Mouse (Mus musculus): ENCODE data around the gene Esd. TPM values are rescaled to one million over a fixed set of nuclear protein-coding genes. Genes with fewer than 3 reads are reported as not detected.
A peak's percentile ranks its signal among the peaks of the same experiment; 100 is the strongest.

Gene Esd
- polyA plus RNA-seq, 1 experiment from 2014 or later: 245 TPM

- H3K4me2 ChIP-seq (ENCODE audit: low read length): no peak overlapping the region
- no peak for DNase-seq
- 90% methylated on average over 3 of the region's 3 CpGs for WGBS
- H3K4me1 ChIP-seq (ENCODE audit: control insufficient read depth, insufficient read depth, low read length): peaks cover 12% of the 10 kb centered on the region; the same call in 1 of the 2 replicates
- H3K36me3 ChIP-seq (ENCODE audit: control insufficient read depth, insufficient read depth, low read length): peaks cover 23% of the 10 kb centered on the region
- no peaks in the 10 kb centered on the region for H3K9me3 ChIP-seq (ENCODE audit: control insufficient read depth, low read length)
- H3K27ac ChIP-seq (replicated peaks; ENCODE audit: low read depth, low read length): no peak overlapping the region
- H3K9ac ChIP-seq (replicated peaks; ENCODE audit: low read length): no peak overlapping the region
- H3K4me3 ChIP-seq (replicated peaks; ENCODE audit: low read depth, low read length): no peak overlapping the region
- no peak for ATAC-seq (ENCODE audit: low FRiP score, low TSS enrichment)
- no peaks in the 10 kb centered on the region for H3K27me3 ChIP-seq (ENCODE audit: control insufficient read depth, insufficient read depth, low read length)
These were observed 55.6 kb downstream of the Esd start for GRCm38 (mm10) chr14:74787717-74788116.

GRCm38 (mm10) chr14:74788766-74789165, 56.7 kb downstream of the Esd start:
- Histone ChIP-seq H3K4me3 (replicated peaks; ENCODE audit: low read depth, low read length) (no peak overlapping the region), H3K9ac (replicated peaks; ENCODE audit: low read length) (no peak overlapping the region), H3K27me3 (ENCODE audit: control insufficient read depth, insufficient read depth, low read length) (no peaks in the 10 kb centered on the region), H3K36me3 (ENCODE audit: control insufficient read depth, insufficient read depth, low read length) (peaks cover 22% of the 10 kb centered on the region), H3K27ac (replicated peaks; ENCODE audit: low read depth, low read length) (no peak overlapping the region), H3K4me2 (ENCODE audit: low read length) (no peak overlapping the region), H3K9me3 (ENCODE audit: control insufficient read depth, low read length) (no peaks in the 10 kb centered on the region), H3K4me1 (ENCODE audit: control insufficient read depth, insufficient read depth, low read length) (peaks cover 12% of the 10 kb centered on the region; the same call in 1 of the 2 replicates)
- peak; percentile 41 for DNase-seq
- 87% methylated on average over 8 of the region's 8 CpGs for WGBS
- ATAC-seq (ENCODE audit: low FRiP score, low TSS enrichment): no peak

GRCm38 (mm10) chr14:74790535-74790934, 58.4 kb downstream of the Esd start:
- no peaks in the 10 kb centered on the region for H3K9me3 ChIP-seq (ENCODE audit: control insufficient read depth, low read length)
- 17% methylated on average over 5 of the region's 5 CpGs for WGBS
- H3K9ac ChIP-seq (replicated peaks; ENCODE audit: low read length): no peak overlapping the region
- ATAC-seq (ENCODE audit: low FRiP score, low TSS enrichment) (no peak), DNase-seq (no peak)
- no peaks in the 10 kb centered on the region for H3K27me3 ChIP-seq (ENCODE audit: control insufficient read depth, insufficient read depth, low read length)
- no peak overlapping the region for H3K27ac ChIP-seq (replicated peaks; ENCODE audit: low read depth, low read length)
- H3K4me2 ChIP-seq (ENCODE audit: low read length): no peak overlapping the region
- H3K4me3 ChIP-seq (replicated peaks; ENCODE audit: low read depth, low read length): no peak overlapping the region
- peaks cover 8% of the 10 kb centered on the region for H3K36me3 ChIP-seq (ENCODE audit: control insufficient read depth, insufficient read depth, low read length)
- H3K4me1 ChIP-seq (ENCODE audit: control insufficient read depth, insufficient read depth, low read length): peaks cover 12% of the 10 kb centered on the region; the same call in 1 of the 2 replicates

GRCm38 (mm10) chr14:74792793-74793192, 60.7 kb downstream of the Esd start:
- 80% methylated on average over 6 of the region's 6 CpGs for WGBS

GRCm38 (mm10) chr14:74794931-74795330, 62.8 kb downstream of the Esd start:
- H3K27me3 ChIP-seq (ENCODE audit: control insufficient read depth, insufficient read depth, low read length): no peaks in the 10 kb centered on the region
- no peak overlapping the region for H3K27ac ChIP-seq (replicated peaks; ENCODE audit: low read depth, low read length)
- H3K4me1 ChIP-seq (ENCODE audit: control insufficient read depth, insufficient read depth, low read length): peaks cover 26% of the 10 kb centered on the region
- no peak overlapping the region for H3K4me2 ChIP-seq (ENCODE audit: low read length)
- DNase-seq: no peak
- 0 out of 2 replicates have a peak, but pooled peaks cover 3% of the 10 kb centered on the region for H3K36me3 ChIP-seq (ENCODE audit: control insufficient read depth, insufficient read depth, low read length)
- no peak overlapping the region for H3K4me3 ChIP-seq (replicated peaks; ENCODE audit: low read depth, low read length)
- no peaks in the 10 kb centered on the region for H3K9me3 ChIP-seq (ENCODE audit: control insufficient read depth, low read length)
- ATAC-seq (ENCODE audit: low FRiP score, low TSS enrichment): no peak
- 80% methylated on average over 12 of the region's 12 CpGs for WGBS
- H3K9ac ChIP-seq (replicated peaks; ENCODE audit: low read length): no peak overlapping the region

More at GRCm38 (mm10) chr14:74792793-74793192, 60.7 kb downstream of the Esd start:
- H3K27ac ChIP-seq (replicated peaks; ENCODE audit: low read depth, low read length): no peak overlapping the region
- peaks cover 16% of the 10 kb centered on the region for H3K4me1 ChIP-seq (ENCODE audit: control insufficient read depth, insufficient read depth, low read length)
- no peaks in the 10 kb centered on the region for H3K27me3 ChIP-seq (ENCODE audit: control insufficient read depth, insufficient read depth, low read length)
- ATAC-seq (ENCODE audit: low FRiP score, low TSS enrichment) (no peak), DNase-seq (no peak)
- H3K9ac ChIP-seq (replicated peaks; ENCODE audit: low read length): no peak overlapping the region
- no peaks in the 10 kb centered on the region for H3K9me3 ChIP-seq (ENCODE audit: control insufficient read depth, low read length)
- no peak overlapping the region for H3K4me2 ChIP-seq (ENCODE audit: low read length)
- H3K36me3 ChIP-seq (ENCODE audit: control insufficient read depth, insufficient read depth, low read length): 0 out of 2 replicates have a peak, but pooled peaks cover 3% of the 10 kb centered on the region
- H3K4me3 ChIP-seq (replicated peaks; ENCODE audit: low read depth, low read length): no peak overlapping the region

GRCm38 (mm10) chr14:74797386-74798062, 65.4 kb downstream of the Esd start:
- Histone ChIP-seq H3K4me2 (ENCODE audit: low read length) (peak overlapping the region; percentile 23), H3K27ac (replicated peaks; ENCODE audit: low read depth, low read length) (peak overlapping the region; percentile 87), H3K9me3 (ENCODE audit: control insufficient read depth, low read length) (no peaks in the 10 kb centered on the region), H3K36me3 (ENCODE audit: control insufficient read depth, insufficient read depth, low read length) (peaks cover 7% of the 10 kb centered on the region; the same call in 1 of the 2 replicates), H3K4me3 (replicated peaks; ENCODE audit: low read depth, low read length) (no peak overlapping the region), H3K9ac (replicated peaks; ENCODE audit: low read length) (no peak overlapping the region), H3K27me3 (ENCODE audit: control insufficient read depth, insufficient read depth, low read length) (no peaks in the 10 kb centered on the region), H3K4me1 (ENCODE audit: control insufficient read depth, insufficient read depth, low read length) (peaks cover 18% of the 10 kb centered on the region)
- ATAC-seq (ENCODE audit: low FRiP score, low TSS enrichment) (peak; percentile 50; the same call in 1 of the 2 replicates), DNase-seq (no peak)
- WGBS: 72% methylated on average over 10 of the region's 10 CpGs

- Histone ChIP-seq H3K9ac (replicated peaks; ENCODE audit: low read length) (no peak overlapping the region), H3K27me3 (ENCODE audit: control insufficient read depth, insufficient read depth, low read length) (no peaks in the 10 kb centered on the region)
- peak; percentile 86 for ATAC-seq (ENCODE audit: low FRiP score, low TSS enrichment)
These were observed 66.2 kb downstream of the Esd start for GRCm38 (mm10) chr14:74798063-74798890.

More at GRCm38 (mm10) chr14:74798063-74798890, 66.2 kb downstream of the Esd start:
- Histone ChIP-seq H3K36me3 (ENCODE audit: control insufficient read depth, insufficient read depth, low read length) (peaks cover 7% of the 10 kb centered on the region; the same call in 1 of the 2 replicates), H3K4me3 (replicated peaks; ENCODE audit: low read depth, low read length) (no peak overlapping the region), H3K27ac (replicated peaks; ENCODE audit: low read depth, low read length) (peak overlapping the region; percentile 87), H3K9me3 (ENCODE audit: control insufficient read depth, low read length) (no peaks in the 10 kb centered on the region), H3K4me2 (ENCODE audit: low read length) (peak overlapping the region; percentile 23), H3K4me1 (ENCODE audit: control insufficient read depth, insufficient read depth, low read length) (peaks cover 18% of the 10 kb centered on the region)
- 39% methylated on average over 16 of the region's 16 CpGs for WGBS
- peak; percentile 79 for DNase-seq

Data from midbrain, embryonic 14.5 days (tissue).